Mouse (Mus musculus) forebrain, embryonic 14.5 days (tissue): Measurements from ENCODE around the gene Rec8. TPM values are rescaled to one million over a fixed set of nuclear protein-coding genes. Genes with fewer than 3 reads are reported as not detected.

Experiments used
- ATAC-seq: fragments of 200-750 bp; cut with Nextera tagmentation; 2 replicates; pipeline ENCODE4 v1.8.0; 2017; ENCODE audit warnings: mild to moderate bottlenecking, moderate library complexity
- DNase-seq: peaks from one replicate; pipeline ENCODE4 v3.0.0-alpha.2; 2015; ENCODE audit warnings: low spot score
- H3K27ac ChIP-seq: fragments of 300-500 bp; sonication (generic); 2 replicates; pipeline ENCODE4 v1.5.1; 2014; ENCODE audit warnings: low read depth, mild to moderate bottlenecking, control low read depth, low read length, moderate library complexity
- H3K27me3 ChIP-seq: fragments of 300-500 bp; sonication (generic); replicated peaks from 2 replicates; pipeline ENCODE4 v1.6.1; 2014; ENCODE audit warnings: low read length, control low read depth, mixed read lengths; ENCODE audit not compliant: control insufficient read depth, insufficient read depth
- H3K36me3 ChIP-seq: fragments of 300-500 bp; sonication (generic); 2 replicates; pipeline ENCODE4 v1.6.1; 2014; ENCODE audit warnings: low read length, control low read depth; ENCODE audit not compliant: control insufficient read depth, insufficient read depth
- H3K4me1 ChIP-seq: fragments of 300-500 bp; sonication (generic); 2 replicates; pipeline ENCODE4 v1.6.1; 2014; ENCODE audit warnings: antibody characterized with exemption, low read length, control low read depth; ENCODE audit not compliant: control insufficient read depth, insufficient read depth
- H3K4me2 ChIP-seq: fragments of 300-500 bp; sonication (generic); 2 replicates; pipeline ENCODE4 v1.6.1; 2014; ENCODE audit warnings: mild to moderate bottlenecking, control low read depth, low read length
- H3K4me3 ChIP-seq: fragments of 300-500 bp; sonication (generic); 2 replicates; pipeline ENCODE4 v1.5.1; 2014; ENCODE audit warnings: low read depth, low read length, control low read depth
- H3K9ac ChIP-seq: fragments of 300-500 bp; sonication (generic); 2 replicates; pipeline ENCODE4 v1.6.1; 2014; ENCODE audit warnings: mild to moderate bottlenecking, low read length, control low read depth, moderate library complexity
- H3K9me3 ChIP-seq: fragments of 300-500 bp; sonication (generic); replicated peaks from 2 replicates; pipeline ENCODE4 v1.6.1; 2016; ENCODE audit warnings: low read length, control low read depth, mixed read lengths; ENCODE audit not compliant: control insufficient read depth
- WGBS: fragments of 180-500 bp; shearing (Covaris S2); extraction: QIAGEN DNeasy Blood & Tissue Kit; methylation state at CpG from one replicate; pipeline ENCODE4 v1.1.7; 2014; 5-methylcytosine and 5-hydroxymethylcytosine counted together
- polyA plus RNA-seq: library from polyadenylated mRNA; unstranded; fragments of >200 nt; fragmentation: Nextera tagmentation; extraction: Ambion mirVana; gene quantifications from 2 replicates; pipeline ENCODE4 v1.2.1, GENCODE M21; 2014

The Rec8 gene
- polyA plus RNA-seq, 1 experiment from 2014 or later, result 6.5 TPM

- H3K4me2 ChIP-seq, result no peak overlapping the region
- no peak for ATAC-seq
- 88% methylated on average over 23 of the region's 23 CpGs for WGBS
Observed at GRCm38 (mm10) chr14:55579511-55580496, 38.0 kb upstream of the Rec8 start.

GRCm38 (mm10) chr14:55580731-55581130, 37.1 kb upstream of the Rec8 start:
- no peak overlapping the region for H3K4me3 ChIP-seq
- WGBS, result 93% methylated on average over 16 of the region's 16 CpGs
- H3K9me3 ChIP-seq, result no peaks in the 10 kb centered on the region
- ATAC-seq, result no peak
- H3K36me3 ChIP-seq, result peaks cover 9% of the 10 kb centered on the region
- H3K4me1 ChIP-seq, result peaks cover 6% of the 10 kb centered on the region; the same call in 1 of the 2 replicates
- DNase-seq, result no peak
- H3K4me2 ChIP-seq, result no peak overlapping the region
- H3K27me3 ChIP-seq, result no peaks in the 10 kb centered on the region
- no peak overlapping the region for H3K9ac ChIP-seq
- H3K27ac ChIP-seq, result no peak overlapping the region

More at GRCm38 (mm10) chr14:55579511-55580496, 38.0 kb upstream of the Rec8 start:
- peaks cover 6% of the 10 kb centered on the region; the same call in 1 of the 2 replicates for H3K4me1 ChIP-seq
- no peak overlapping the region for H3K4me3 ChIP-seq
- no peaks in the 10 kb centered on the region for H3K9me3 ChIP-seq
- H3K36me3 ChIP-seq, result peaks cover 9% of the 10 kb centered on the region
- H3K27ac ChIP-seq, result no peak overlapping the region
- no peak overlapping the region for H3K9ac ChIP-seq
- no peaks in the 10 kb centered on the region for H3K27me3 ChIP-seq
- DNase-seq, result no peak

GRCm38 (mm10) chr14:55581981-55582681, 35.7 kb upstream of the Rec8 start:
- no peak for ATAC-seq
- H3K27me3 ChIP-seq, result no peaks in the 10 kb centered on the region
- peaks cover 9% of the 10 kb centered on the region for H3K36me3 ChIP-seq
- H3K4me3 ChIP-seq, result no peak overlapping the region
- H3K4me1 ChIP-seq, result peaks cover 6% of the 10 kb centered on the region; the same call in 1 of the 2 replicates
- H3K4me2 ChIP-seq, result no peak overlapping the region
- DNase-seq, result no peak
- WGBS, result 73% methylated on average over 9 of the region's 9 CpGs
- H3K27ac ChIP-seq, result no peak overlapping the region
- H3K9ac ChIP-seq, result no peak overlapping the region
- no peaks in the 10 kb centered on the region for H3K9me3 ChIP-seq

- no peaks in the 10 kb centered on the region for H3K4me1 ChIP-seq
- 32% methylated on average over 5 of the region's 5 CpGs for WGBS
- H3K27ac ChIP-seq, result no peak overlapping the region
- peak overlapping the region; percentile 39 for H3K4me3 ChIP-seq
- peak overlapping the region; percentile 67 for H3K4me2 ChIP-seq
- H3K27me3 ChIP-seq, result no peaks in the 10 kb centered on the region
- no peaks in the 10 kb centered on the region for H3K9me3 ChIP-seq
- peaks cover 15% of the 10 kb centered on the region for H3K36me3 ChIP-seq
- peak overlapping the region; percentile 67 for H3K9ac ChIP-seq
- ATAC-seq, result no peak
- no peak for DNase-seq
Observed at GRCm38 (mm10) chr14:55584303-55584701, 33.5 kb upstream of the Rec8 start.

GRCm38 (mm10) chr14:55584702-55585565, 32.9 kb upstream of the Rec8 start, which contains the start of gene Emc9:
TSS of gene Emc9 (minus strand) at chr14:55585302.
- Histone ChIP-seq H3K4me1 (peaks cover 2% of the 10 kb centered on the region; the same call in 1 of the 2 replicates), H3K9ac (peak within 1 kb of the TSS; percentile 67), H3K36me3 (peaks cover 15% of the 10 kb centered on the region), H3K4me3 (peak within 1 kb of the TSS; percentile 39), H3K4me2 (peak within 1 kb of the TSS; percentile 67), H3K9me3 (no peaks in the 10 kb centered on the region), H3K27me3 (no peaks in the 10 kb centered on the region), H3K27ac (no peak within 1 kb of the TSS)
- DNase-seq, result peak; percentile 25
- peak; percentile 56 for ATAC-seq
- 2% methylated on average over 43 of the region's 43 CpGs for WGBS

GRCm38 (mm10) chr14:55585566-55585960, 32.3 kb upstream of the Rec8 start:
- DNase-seq (no peak), ATAC-seq (no peak)
- 64% methylated on average over 6 of the region's 6 CpGs for WGBS
- Histone ChIP-seq H3K4me1 (peaks cover 7% of the 10 kb centered on the region; the same call in 1 of the 2 replicates), H3K9me3 (no peaks in the 10 kb centered on the region), H3K4me3 (peak overlapping the region; percentile 39; the same call in 1 of the 2 replicates), H3K4me2 (peak overlapping the region; percentile 67; the same call in 1 of the 2 replicates), H3K27me3 (no peaks in the 10 kb centered on the region), H3K9ac (0 out of 2 replicates have a peak overlapping the region, but pooled peaks have one; percentile 67), H3K27ac (no peak overlapping the region), H3K36me3 (peaks cover 11% of the 10 kb centered on the region; the same call in 1 of the 2 replicates)

- DNase-seq (no peak), ATAC-seq (no peak)
- H3K36me3 ChIP-seq, result peaks cover 11% of the 10 kb centered on the region; the same call in 1 of the 2 replicates
- no peaks in the 10 kb centered on the region for H3K27me3 ChIP-seq
- 97% methylated on average over 2 of the region's 2 CpGs for WGBS
- no peaks in the 10 kb centered on the region for H3K9me3 ChIP-seq
- no peak overlapping the region for H3K4me2 ChIP-seq
- H3K4me3 ChIP-seq, result no peak overlapping the region
- H3K27ac ChIP-seq, result no peak overlapping the region
- H3K4me1 ChIP-seq, result peaks cover 7% of the 10 kb centered on the region; the same call in 1 of the 2 replicates
- H3K9ac ChIP-seq, result no peak overlapping the region
Observed at GRCm38 (mm10) chr14:55586149-55586548, 31.7 kb upstream of the Rec8 start.

GRCm38 (mm10) chr14:55589271-55589670, 28.6 kb upstream of the Rec8 start:
- H3K4me1 ChIP-seq, result peaks cover 14% of the 10 kb centered on the region; the same call in 1 of the 2 replicates
- WGBS, result 96% methylated on average over 5 of the region's 5 CpGs
- no peak overlapping the region for H3K9ac ChIP-seq
- ATAC-seq (no peak), DNase-seq (no peak)
- no peaks in the 10 kb centered on the region for H3K9me3 ChIP-seq
- no peak overlapping the region for H3K27ac ChIP-seq
- no peaks in the 10 kb centered on the region for H3K27me3 ChIP-seq
- no peak overlapping the region for H3K4me3 ChIP-seq
- H3K36me3 ChIP-seq, result peaks cover 11% of the 10 kb centered on the region; the same call in 1 of the 2 replicates
- H3K4me2 ChIP-seq, result no peak overlapping the region
